Mouse (Mus musculus) common myeloid progenitor, adult 5-6 weeks (primary cell): ENCODE data around the gene Ceacam1. TPM values are rescaled to one million over a fixed set of nuclear protein-coding genes. Genes with fewer than 3 reads are reported as not detected.
"Not testable (repeated sequence)": the region's sequence is repeated elsewhere in the genome, so short reads cannot be mapped to it uniquely, and the experiment has no call there.

Source experiments
- ATAC-seq: replicated peaks from 2 replicates; pipeline ENCODE4 v1.8.0; 2016; ENCODE audit warnings: low read depth, mild to moderate bottlenecking, moderate TSS enrichment, inconsistent platforms; ENCODE audit not compliant: poor library complexity, severe bottlenecking
- total RNA-seq: library from RNA; stranded (forward); fragments of 200-1000, 187-1606 nt; gene quantifications from 2 replicates; pipeline ENCODE4 v1.2.3, GENCODE M21; 2017

Gene Ceacam1
- total RNA-seq, result 4.4 and 6.9 TPM in 2 replicates

GRCm38 (mm10) chr7:25477091-25477751 is at the start of gene Ceacam1:
TSS of gene Ceacam1 (minus strand) at chr7:25477603.
- ATAC-seq, result peak; percentile 91

- not testable (repeated sequence) for ATAC-seq
Measured at GRCm38 (mm10) chr7:25516070-25516777, 38.8 kb upstream of the Ceacam1 start.

GRCm38 (mm10) chr7:25515667-25516066 is 38.3 kb upstream of the Ceacam1 start:
- not testable (repeated sequence) for ATAC-seq

GRCm38 (mm10) chr7:25509925-25510324 is 32.5 kb upstream of the Ceacam1 start:
- ATAC-seq, result no peak

- ATAC-seq, result no peak
Measured at GRCm38 (mm10) chr7:25494649-25495048, 17.2 kb upstream of the Ceacam1 start.

GRCm38 (mm10) chr7:25490698-25491097 is 13.3 kb upstream of the Ceacam1 start:
- not testable (repeated sequence) for ATAC-seq

- ATAC-seq, result not testable (repeated sequence)
Measured at GRCm38 (mm10) chr7:25489382-25489781, 12.0 kb upstream of the Ceacam1 start.

- peak; percentile 63; the same call in 1 of the 2 replicates for ATAC-seq
Measured at GRCm38 (mm10) chr7:25486186-25486585, 8.8 kb upstream of the Ceacam1 start.

- no peak for ATAC-seq
Measured at GRCm38 (mm10) chr7:25485061-25485460, 7.7 kb upstream of the Ceacam1 start.

GRCm38 (mm10) chr7:25483133-25483735 is 5.8 kb upstream of the Ceacam1 start:
- no peak for ATAC-seq

- not testable (repeated sequence) for ATAC-seq
Measured at GRCm38 (mm10) chr7:25480791-25481190, 3.4 kb upstream of the Ceacam1 start.

GRCm38 (mm10) chr7:25479440-25479839 is 2.0 kb upstream of the Ceacam1 start:
- peak; percentile 45; the same call in 1 of the 2 replicates for ATAC-seq

GRCm38 (mm10) chr7:25477752-25478093 is 320 bp upstream of the Ceacam1 start:
- peak; percentile 82 for ATAC-seq

- ATAC-seq, result not testable (repeated sequence)
Measured at GRCm38 (mm10) chr7:25471821-25472220, 5.6 kb downstream of the Ceacam1 start.

GRCm38 (mm10) chr7:25465586-25465985 is 11.8 kb downstream of the Ceacam1 start:
- not testable (repeated sequence) for ATAC-seq

- ATAC-seq, result no peak
Measured at GRCm38 (mm10) chr7:25465010-25465409, 12.4 kb downstream of the Ceacam1 start.

GRCm38 (mm10) chr7:25462033-25462337 is 15.4 kb downstream of the Ceacam1 start:
- ATAC-seq, result not testable (repeated sequence)

GRCm38 (mm10) chr7:25461336-25462032 is 15.9 kb downstream of the Ceacam1 start:
- not testable (repeated sequence) for ATAC-seq

GRCm38 (mm10) chr7:25452103-25452502 is 25.3 kb downstream of the Ceacam1 start:
- no peak for ATAC-seq
